Comparison of ENCODE assay signal across 33 mouse cellular contexts in genomic region chr5:140406666-140407065, GRCm38 (mm10). TPM values are rescaled to one million over a fixed set of nuclear protein-coding genes. Genes with fewer than 3 reads are reported as not detected.
A peak's percentile ranks its signal among the peaks of the same experiment; 100 is the strongest.
DNase-seq lines count a peak whose midpoint lies in the region; ATAC-seq and TF ChIP-seq lines count a peak whose summit lies in the region.
"Had no signal": no experiment of that assay in that cellular context is flagged by ENCODE, and none has a peak within 500 bp of the region (broad histone marks: within the 10 kb centered on the region; RNA-seq: fewer than 3 reads in every experiment).

No protein-coding gene starts in this region.

- peaks cover 9% of the 10 kb centered on the region for H3K9me3 ChIP-seq in CH12.LX (replicated peaks; ENCODE audit: low read length)
- H3K9me3 ChIP-seq in limb, embryonic 13.5 days, result 0 out of 2 replicates have a peak, but pooled peaks cover 3% of the 10 kb centered on the region
- H3K9me3 ChIP-seq: embryonic facial prominence, embryonic 12.5 days; embryonic facial prominence, embryonic 15.5 days; hindbrain, embryonic 10.5 days had no signal

- no peak for TF ChIP-seq EP300 in CH12.LX (IDR thresholded peaks at IDR 0.05; ENCODE audit: low read length)

- H3K4me2 ChIP-seq in CH12.LX (ENCODE audit: insufficient read depth, low read depth, poor library complexity, severe bottlenecking), result no peak overlapping the region
- no peak overlapping the region for H3K4me2 ChIP-seq in limb, embryonic 13.5 days (replicated peaks)
- H3K4me2 ChIP-seq: embryonic facial prominence, embryonic 12.5 days; embryonic facial prominence, embryonic 15.5 days; heart, embryonic 11.5 days; hindbrain, embryonic 14.5 days had no signal

- no peak overlapping the region for H3K4me3 ChIP-seq in kidney, adult 2 months (ENCODE audit: insufficient read depth, low read depth, low read length)
- H3K4me3 ChIP-seq in CH12.LX (replicated peaks in 1 of 3; ENCODE audit: low read depth in 2 of 3, low read length in 2 of 3, poor library complexity in 1 of 3), result no peak overlapping the region
- no peak overlapping the region for H3K4me3 ChIP-seq in bone marrow macrophage, adult 2 months (ENCODE audit: insufficient read depth, low read length)
- no peak overlapping the region for H3K4me3 ChIP-seq in limb, embryonic 13.5 days
- H3K4me3 ChIP-seq: embryonic facial prominence, embryonic 12.5 days; embryonic facial prominence, embryonic 15.5 days; gastrocnemius, adult 2 months; hindbrain, embryonic 10.5 days had no signal

- H3K36me3 ChIP-seq in kidney, adult 2 months (ENCODE audit: control insufficient read depth, insufficient read depth, low read length), result no peaks in the 10 kb centered on the region
- H3K36me3 ChIP-seq in CH12.LX (replicated peaks in 1 of 2; ENCODE audit: control insufficient read depth in 1 of 2, insufficient read depth in 1 of 2, low read length in 1 of 2), result no peaks in the 10 kb centered on the region
- no peaks in the 10 kb centered on the region for H3K36me3 ChIP-seq in limb, embryonic 13.5 days
- H3K36me3 ChIP-seq: embryonic facial prominence, embryonic 12.5 days; embryonic facial prominence, embryonic 15.5 days; hindbrain, embryonic 10.5 days had no signal

- 56% methylated on average over 6 of the region's 6 CpGs for WGBS in kidney, adult 2 months
- 56% methylated on average over 6 of the region's 6 CpGs for WGBS in limb, embryonic 13.5 days

- TF ChIP-seq CTCF in kidney, adult 2 months (conservative IDR thresholded peaks at IDR 0.05; ENCODE audit: insufficient read depth, insufficient read length, low read depth, low read length), result no peak
- TF ChIP-seq CTCF in CH12.LX (conservative IDR thresholded peaks at IDR 0.05 in 1 of 2, IDR thresholded peaks at IDR 0.05 in 1 of 2; ENCODE audit: low read depth in 2 of 2, low read length in 2 of 2), result no peak
- TF ChIP-seq CTCF in bone marrow macrophage, adult 2 months (IDR thresholded peaks at IDR 0.05; ENCODE audit: low read depth, low read length), result no peak

- TF ChIP-seq RAD21 in CH12.LX (IDR thresholded peaks at IDR 0.05; ENCODE audit: low read depth, low read length), result no peak

- dilution Hi-C loops in CH12.LX (cut with MboI; ENCODE audit: extremely low pct_ligation_motif_present, extremely low pct_unique_long_range_greater_than_20kb, low sequenced_read_pairs), result no loop called here

- H3K9ac ChIP-seq in CH12.LX (ENCODE audit: insufficient read depth, low read depth), result no peak overlapping the region
- H3K9ac ChIP-seq in limb, embryonic 13.5 days, result no peak overlapping the region
- H3K9ac ChIP-seq: embryonic facial prominence, embryonic 12.5 days; embryonic facial prominence, embryonic 15.5 days; forebrain, postnatal 0 days; hindbrain, embryonic 14.5 days had no signal

- no peak for ATAC-seq in limb, embryonic 13.5 days (ENCODE audit: low FRiP score, low read depth)
- ATAC-seq: activated CD4-positive, CD25-positive, alpha-beta regulatory T cell, adult 4 months; forebrain, embryonic 14.5 days; forebrain, postnatal 0 days; hindbrain, postnatal 0 days; inflammation-experienced regulatory T-cells, adult 6 months had no signal

- no peaks in the 10 kb centered on the region; the same call in 1 of the 2 replicates for H3K27me3 ChIP-seq in kidney, adult 2 months (replicated peaks; ENCODE audit: control insufficient read depth, insufficient read depth, low read length)
- H3K27me3 ChIP-seq in CH12.LX (replicated peaks), result no peaks in the 10 kb centered on the region
- no peaks in the 10 kb centered on the region for H3K27me3 ChIP-seq in limb, embryonic 13.5 days
- H3K27me3 ChIP-seq: embryonic facial prominence, embryonic 12.5 days; embryonic facial prominence, embryonic 15.5 days had no signal

- in situ Hi-C loops in CH12.LX (cut with MboI; ENCODE audit: low pct_ligation_motif_present, low pct_unique_long_range_greater_than_20kb, low sequenced_read_pairs), result loop anchor here (25.0 kb wide), 1 partner anchor 219 kb away; no protein-coding TSS in a partner anchor

- H3K4me1 ChIP-seq in kidney, adult 2 months (ENCODE audit: control insufficient read depth, insufficient read depth, low read length), result no peaks in the 10 kb centered on the region
- peaks cover 5 to 12% of the 10 kb centered on the region in 2 experiments; a peak in 3 of 4 replicates for H3K4me1 ChIP-seq in CH12.LX (ENCODE audit: control insufficient read depth in 1 of 2, insufficient read depth in 2 of 2)
- H3K4me1 ChIP-seq in bone marrow macrophage, adult 2 months (ENCODE audit: control insufficient read depth, insufficient read depth, low read length), result peaks cover 19% of the 10 kb centered on the region
- peaks cover 21% of the 10 kb centered on the region for H3K4me1 ChIP-seq in limb, embryonic 13.5 days
- H3K4me1 ChIP-seq: embryonic facial prominence, embryonic 12.5 days; embryonic facial prominence, embryonic 15.5 days; hindbrain, embryonic 10.5 days had no signal

- no peak for TF ChIP-seq POLR2A in kidney, adult 2 months (IDR thresholded peaks at IDR 0.05; ENCODE audit: low read depth, low read length)
- TF ChIP-seq POLR2A in CH12.LX (IDR thresholded peaks at IDR 0.05; ENCODE audit: low read depth, low read length), result no peak
- TF ChIP-seq POLR2A in bone marrow macrophage, adult 2 months (IDR thresholded peaks at IDR 0.05; ENCODE audit: borderline replicate concordance, low read depth, low read length), result no peak

- H3K79me2 ChIP-seq in CH12.LX (replicated peaks; ENCODE audit: control insufficient read depth, extremely low read depth, insufficient read depth, poor library complexity, severe bottlenecking), result no peaks in the 10 kb centered on the region

- peak; percentile 15 for DNase-seq in kidney, adult 2 months
- DNase-seq in kidney, postnatal 25 days, result no peak
- no peak for DNase-seq in CH12.LX (ENCODE audit: extremely low read depth)
- DNase-seq in right cerebral cortex, postnatal 25 days, result no peak
- no peak for DNase-seq in urinary bladder, postnatal 10 days (ENCODE audit: low spot score)
- DNase-seq: adrenal gland, adult 8-10 months; adrenal gland, postnatal 25 days; B cell, adult 2 months; cerebellum, adult 11 months; cerebellum, adult 2 months; cerebellum, adult 9-11 months; cerebellum, postnatal 25 days; forebrain, postnatal 0 days; gastrocnemius, adult 2 months; gastrocnemius, postnatal 25 days had no signal

- no peak overlapping the region for H3K27ac ChIP-seq in kidney, adult 2 months (ENCODE audit: insufficient read depth, low read depth, low read length)
- H3K27ac ChIP-seq in CH12.LX (ENCODE audit: insufficient read depth, low read depth), result no peak overlapping the region
- peak overlapping the region; percentile 14; the same call in 1 of the 2 replicates for H3K27ac ChIP-seq in bone marrow macrophage, adult 2 months (ENCODE audit: insufficient read depth, low read depth, low read length)
- 0 out of 2 replicates have a peak overlapping the region, but pooled peaks have one; percentile 48 for H3K27ac ChIP-seq in limb, embryonic 13.5 days
- H3K27ac ChIP-seq: embryonic facial prominence, embryonic 12.5 days; embryonic facial prominence, embryonic 15.5 days; gastrocnemius, adult 2 months; hindbrain, embryonic 10.5 days; hindbrain, embryonic 14.5 days; hindbrain, postnatal 0 days had no signal

TF ChIP-seq in CH12.LX, 34 proteins besides CTCF, POLR2A, EP300 and RAD21:
- TF ChIP-seq MAFK (IDR thresholded peaks at IDR 0.05; ENCODE audit: insufficient replicate concordance, low read length), result no peak
- TF ChIP-seq ELF1 (IDR thresholded peaks at IDR 0.05; ENCODE audit: low read depth, low read length), result 0 out of 2 replicates have a peak, but pooled peaks have one; percentile 8
- peak; percentile 73 for TF ChIP-seq ZNF384 (IDR thresholded peaks at IDR 0.05; ENCODE audit: low read depth, low read length)
- TF ChIP-seq E2F4 (IDR thresholded peaks at IDR 0.05; ENCODE audit: insufficient replicate concordance, low read depth, low read length), result no peak

RNA-seq across cellular contexts. Expression of gene Eif3b, which starts 12.5 kb away (rescaled TPM):
- polyA plus RNA-seq in kidney, adult 2 months (2012; rRNA removed), result 73.5 and 76.0 TPM in 2 replicates
- 218 and 260 TPM in 2 replicates for total RNA-seq in CH12.LX (2012; rRNA removed)
- total RNA-seq in CH12.LX (2014; rRNA removed), result 74.0 and 79.5 TPM in 2 replicates
- polyA plus RNA-seq in CH12.LX (2012; ENCODE audit: insufficient read length, low read depth), result 521 and 579 TPM in 2 replicates
- 80.1 and 87.0 TPM in 2 replicates for polyA plus RNA-seq in bone marrow macrophage, adult 2 months (2012; ENCODE audit: insufficient read depth, insufficient read length, missing spikeins)
- polyA plus RNA-seq in limb, embryonic 13.5 days (2015; fragmentation: Nextera tagmentation; extraction: Ambion mirVana), result 101 and 111 TPM in 2 replicates

RNA-seq across cellular contexts. Expression of gene Snx8, which starts 17.6 kb away (rescaled TPM):
- 77.5 and 79.7 TPM in 2 replicates for polyA plus RNA-seq in kidney, adult 2 months (2012; rRNA removed)
- total RNA-seq in CH12.LX (2012; rRNA removed), result 20.8 and 26.0 TPM in 2 replicates
- total RNA-seq in CH12.LX (2014; rRNA removed), result 33.0 and 34.6 TPM in 2 replicates
- 42.2 and 42.4 TPM in 2 replicates for polyA plus RNA-seq in CH12.LX (2012; ENCODE audit: insufficient read length, low read depth)
- 131 and 136 TPM in 2 replicates for polyA plus RNA-seq in bone marrow macrophage, adult 2 months (2012; ENCODE audit: insufficient read depth, insufficient read length, missing spikeins)
- 23.7 and 25.8 TPM in 2 replicates for polyA plus RNA-seq in limb, embryonic 13.5 days (2015; fragmentation: Nextera tagmentation; extraction: Ambion mirVana)

RNA-seq across cellular contexts. Expression of gene Gm4869, which starts 38.8 kb away (rescaled TPM):
- polyA plus RNA-seq in kidney, adult 2 months (2012; rRNA removed), result 0.03 TPM in 1 of 2 replicates, not detected in the other
- not detected in 2 replicates for total RNA-seq in CH12.LX (2012; rRNA removed)
- total RNA-seq in CH12.LX (2014; rRNA removed), result 0.09 TPM in 1 of 2 replicates, not detected in the other
- polyA plus RNA-seq in CH12.LX (2012; ENCODE audit: insufficient read length, low read depth), result 0.11 TPM in 1 of 2 replicates, not detected in the other
- polyA plus RNA-seq in bone marrow macrophage, adult 2 months (2012; ENCODE audit: insufficient read depth, insufficient read length, missing spikeins), result not detected in 2 replicates
- polyA plus RNA-seq in limb, embryonic 13.5 days (2015; fragmentation: Nextera tagmentation; extraction: Ambion mirVana), result not detected in 2 replicates
- total RNA-seq: common myeloid progenitor, adult 5-6 weeks; gastrocnemius, adult 2 months; gastrocnemius, postnatal 25 days; heart, adult 8-10 months; heart, postnatal 25 days; hindbrain, postnatal 0 days had no signal
- polyA plus RNA-seq: activated CD4-positive, CD25-positive, alpha-beta regulatory T cell, adult 4 months; cerebellum, adult 2 months; forebrain, embryonic 11.5 days; forebrain, embryonic 14.5 days; forebrain, postnatal 0 days; gonadal fat pad, adult 2 months; heart, embryonic 11.5 days; heart, embryonic 14.5 days; heart, postnatal 0 days; hindbrain, embryonic 10.5 days; hindbrain, embryonic 14.5 days; hindbrain, postnatal 0 days; inflammation-experienced regulatory T-cells, adult 6 months had no signal

Comparison
In these comparisons a context has a peak if more than half of its experiments do, and no peak if none do; other contexts are left out.
1. H3K27ac ChIP-seq: peak in bone marrow macrophage, adult 2 months (single experiment) and limb, embryonic 13.5 days (single experiment); none in kidney, adult 2 months (single experiment) and CH12.LX (single experiment).